Mouse (Mus musculus): ENCODE measurements around the gene Ehd2. TPM values are rescaled to one million over a fixed set of nuclear protein-coding genes. Genes with fewer than 3 reads are reported as not detected.

Ehd2 gene
- total RNA-seq, 2 experiments from 2014 or later: 65.8 to 77.3 TPM

DNA sequence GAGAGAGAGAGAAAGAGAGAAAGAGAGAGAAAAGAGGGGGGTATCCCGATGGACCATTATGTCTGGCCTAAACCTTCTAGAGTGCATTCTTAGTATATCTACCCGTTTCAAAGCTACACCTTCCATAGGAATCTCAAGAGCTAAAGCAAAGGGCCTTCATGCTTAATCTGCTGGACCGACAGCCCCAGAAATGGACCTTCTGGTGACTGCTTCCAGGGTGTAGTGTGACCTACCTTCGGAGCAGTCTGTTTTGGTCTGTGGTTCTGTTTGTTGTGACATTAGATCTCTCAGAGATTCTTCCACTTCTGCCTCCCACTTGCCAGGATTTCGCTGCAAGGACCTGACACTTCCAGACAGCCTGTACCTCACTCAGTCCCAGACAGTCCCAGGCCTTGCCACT is 56.8 kb downstream of the Ehd2 start:
- no peak for DNase-seq

GRCm38 (mm10) chr7:15907971-15908590 is 59.3 kb downstream of the Ehd2 start:
- DNase-seq: no peak

DNA sequence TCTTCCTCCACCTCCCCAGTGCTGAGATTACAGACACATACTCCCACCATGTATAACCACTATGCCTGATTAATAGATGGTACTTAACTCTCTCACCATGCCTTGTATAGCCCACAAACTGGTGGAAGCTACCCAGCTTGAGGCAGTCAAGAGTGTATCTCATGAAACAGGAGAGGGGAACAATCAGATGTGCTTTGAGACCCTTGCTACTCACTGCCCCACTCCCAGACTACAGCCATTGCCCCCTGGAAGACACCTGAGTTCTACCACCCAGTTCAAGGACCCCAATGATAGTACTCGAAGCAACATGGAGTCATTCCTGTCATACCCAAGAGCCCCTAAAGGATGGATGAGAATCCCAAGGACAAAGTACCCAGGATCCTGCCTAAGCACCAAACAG is 60.8 kb downstream of the Ehd2 start:
- no peak for DNase-seq

DNA sequence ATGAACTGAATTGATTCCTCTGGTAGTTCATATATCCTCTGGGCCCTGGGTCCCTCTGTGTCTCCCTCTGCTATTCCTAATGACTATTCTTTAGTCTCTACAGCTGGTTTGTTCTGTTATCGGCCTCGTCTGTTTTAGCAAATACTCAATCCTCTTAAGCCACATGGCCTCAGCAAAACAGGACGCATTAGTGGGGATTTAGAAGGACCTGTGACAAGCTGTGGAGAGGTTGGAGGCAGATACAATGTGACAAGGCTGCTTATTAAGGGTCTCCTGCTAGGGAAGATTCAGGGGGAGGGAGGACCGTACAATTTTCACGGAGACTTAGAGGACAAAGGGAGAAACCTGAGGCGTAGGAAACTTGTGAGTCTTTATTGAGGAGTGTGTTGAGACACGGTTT is 61.5 kb downstream of the Ehd2 start:
- DNase-seq: no peak

- DNase-seq: no peak
Measured at GRCm38 (mm10) chr7:15901366-15902048, 65.9 kb downstream of the Ehd2 start.

Other genes starting within 250 kb of the Ehd2 start
- not detected for gene Obox5, start 217.4 kb downstream of the Ehd2 start, total RNA-seq (2021)
- gene Obox6, start 127.9 kb downstream of the Ehd2 start, total RNA-seq (2021): not detected
- gene Crx, start 87.6 kb downstream of the Ehd2 start, total RNA-seq (2021): not detected
- gene Crxos, start 85.0 kb downstream of the Ehd2 start, total RNA-seq (2021): not detected
- 100 to 1,000 TPM; 181 to 202 TPM for gene Selenow, start 45.2 kb downstream of the Ehd2 start, total RNA-seq (2021)
- 100 to 1,000 TPM; 134 to 143 TPM for gene Nop53, start 21.5 kb downstream of the Ehd2 start, total RNA-seq (2021)
- gene Bicra, start 80.4 kb upstream of the Ehd2 start, total RNA-seq (2021): 1 to 10 TPM; 4.2 to 5.9 TPM
- gene Zfp541, start 94.2 kb upstream of the Ehd2 start, total RNA-seq (2021): not detected
- 10 to 100 TPM; 88.7 to 99.1 TPM for gene Napa, start 130.9 kb upstream of the Ehd2 start, total RNA-seq (2021)
- 10 to 100 TPM; 19.0 to 21.0 TPM for gene Kptn, start 152.3 kb upstream of the Ehd2 start, total RNA-seq (2021)
- under 1 TPM; 0.72 to 0.85 TPM for gene Slc8a2, start 162.3 kb upstream of the Ehd2 start, total RNA-seq (2021)
- gene Meis3, start 207.5 kb upstream of the Ehd2 start, total RNA-seq (2021): 1 to 10 TPM; 4.8 to 6.1 TPM